Mouse (Mus musculus) midbrain, postnatal 0 days (tissue): Measurements from ENCODE around the gene Tiam1. TPM values are rescaled to one million over a fixed set of nuclear protein-coding genes. Genes with fewer than 3 reads are reported as not detected.

Experiments
- ATAC-seq: fragments of 200-750 bp; cut with Nextera tagmentation; 2 replicates; pipeline ENCODE4 v1.8.0; 2017; ENCODE audit warnings: moderate number of reproducible peaks, mild to moderate bottlenecking, moderate TSS enrichment, moderate library complexity; ENCODE audit not compliant: low FRiP score
- DNase-seq: peaks from one replicate; pipeline ENCODE4 v3.0.0-alpha.2; 2015; ENCODE audit warnings: low spot score
- H3K27ac ChIP-seq: fragments of 300-500 bp; sonication (generic); 2 replicates; pipeline ENCODE4 v1.5.1; 2014; ENCODE audit warnings: low read depth, mild to moderate bottlenecking, low read length, mixed read lengths
- H3K27me3 ChIP-seq: fragments of 300-500 bp; sonication (generic); 2 replicates; pipeline ENCODE4 v1.6.1; 2014; ENCODE audit warnings: low read length, control low read depth, mixed read lengths; ENCODE audit not compliant: insufficient read depth
- H3K36me3 ChIP-seq: fragments of 300-500 bp; sonication (generic); 2 replicates; pipeline ENCODE4 v1.6.1; 2014; ENCODE audit warnings: low read length, control low read depth, mixed read lengths; ENCODE audit not compliant: insufficient read depth
- H3K4me1 ChIP-seq: fragments of 300-500 bp; sonication (generic); 2 replicates; pipeline ENCODE4 v1.6.1; 2014; ENCODE audit warnings: mild to moderate bottlenecking, control low read depth, antibody characterized with exemption, low read length, mixed read lengths; ENCODE audit not compliant: insufficient read depth
- H3K4me2 ChIP-seq: fragments of 300-500 bp; sonication (generic); 2 replicates; pipeline ENCODE4 v1.6.1; 2014; ENCODE audit warnings: low read depth, mild to moderate bottlenecking, low read length, mixed read lengths; ENCODE audit not compliant: poor library complexity, severe bottlenecking
- H3K4me3 ChIP-seq: fragments of 300-500 bp; sonication (generic); 2 replicates; pipeline ENCODE4 v1.5.1; 2014; ENCODE audit warnings: low read depth, mild to moderate bottlenecking, low read length, moderate library complexity
- H3K9ac ChIP-seq: fragments of 300-500 bp; sonication (generic); replicated peaks from 2 replicates; pipeline ENCODE4 v1.6.1; 2014; ENCODE audit warnings: mild to moderate bottlenecking, low read length, moderate library complexity, mixed read lengths; ENCODE audit not compliant: poor library complexity, severe bottlenecking
- H3K9me3 ChIP-seq: fragments of 300-500 bp; sonication (generic); 2 replicates; pipeline ENCODE4 v1.6.1; 2016; ENCODE audit warnings: low read length, control low read depth
- CTCF ChIP-seq: IDR thresholded peaks from 2 replicates; pipeline ENCODE4 v1.5.1; 2016; ENCODE audit warnings: antibody characterized with exemption, mild to moderate bottlenecking
- WGBS: fragments of 180-500 bp; shearing (Covaris S2); extraction: QIAGEN DNeasy Blood & Tissue Kit; methylation state at CpG from one replicate; pipeline ENCODE4 v1.1.7; 2014; 5-methylcytosine and 5-hydroxymethylcytosine counted together
- polyA plus RNA-seq: library from polyadenylated mRNA; unstranded; fragments of >200 nt; fragmentation: Nextera tagmentation; extraction: Ambion mirVana; gene quantifications from 2 replicates; pipeline ENCODE4 v1.2.1, GENCODE M21; 2015
- total RNA-seq: library from RNA; depleted of rRNA; stranded (reverse); fragments of >200 nt; gene quantifications from 2 replicates; pipeline ENCODE4 v1.2.3, GENCODE M21; 2014

Gene Tiam1
- total and polyA plus RNA-seq, 2 experiments from 2014 or later: 17.6 to 26.9 TPM

DNA sequence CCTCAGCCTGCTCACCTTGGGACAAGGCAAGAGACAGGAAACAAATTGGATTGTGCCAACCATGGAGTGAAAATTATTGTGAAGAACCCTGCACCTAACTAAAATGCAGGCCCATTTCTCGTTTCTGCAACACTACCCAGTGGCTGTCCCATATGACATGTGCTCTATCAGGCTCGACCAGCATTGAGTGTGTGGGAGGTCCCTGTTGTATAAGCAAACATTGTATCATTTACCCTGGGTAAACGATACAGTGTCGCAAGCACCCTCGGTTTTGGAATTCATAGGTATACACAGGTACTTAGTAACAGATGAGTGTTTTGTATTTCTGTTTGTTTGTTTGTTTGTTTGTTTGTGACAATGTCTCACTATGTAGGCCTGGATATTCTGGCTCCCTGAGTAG, 357.8 kb downstream of the Tiam1 start:
- Histone ChIP-seq H3K4me2 (no peak overlapping the region), H3K9ac (no peak overlapping the region), H3K9me3 (no peaks in the 10 kb centered on the region), H3K36me3 (peaks cover 1% of the 10 kb centered on the region; the same call in 1 of the 2 replicates), H3K27ac (no peak overlapping the region), H3K4me1 (no peaks in the 10 kb centered on the region), H3K4me3 (no peak overlapping the region), H3K27me3 (no peaks in the 10 kb centered on the region)
- no peak for TF ChIP-seq CTCF
- WGBS: 89% methylated on average over 5 of the region's 5 CpGs
- DNase-seq (no peak), ATAC-seq (0 out of 2 replicates have a peak, but pooled peaks have one; percentile 16)

DNA sequence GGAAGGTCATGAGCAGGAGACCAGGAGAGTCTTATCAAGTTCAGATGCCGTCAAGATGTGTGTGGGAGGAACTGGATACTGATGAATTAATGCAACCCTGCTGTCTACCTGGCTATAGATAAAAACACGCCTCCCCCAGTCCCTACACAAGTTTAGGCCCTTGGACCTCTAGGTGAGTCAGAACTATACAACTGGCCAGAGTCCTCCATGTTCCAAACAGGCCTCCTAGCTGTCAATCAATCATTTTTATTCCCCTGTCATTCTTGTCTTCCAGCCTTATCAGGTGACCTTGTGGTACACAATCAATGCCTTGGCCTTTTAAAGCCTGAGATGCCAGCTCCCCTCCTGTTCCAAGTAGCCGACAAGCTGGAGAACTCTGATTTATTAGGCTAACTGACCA, 363.9 kb downstream of the Tiam1 start:
- Histone ChIP-seq H3K27me3 (no peaks in the 10 kb centered on the region), H3K27ac (no peak overlapping the region), H3K9me3 (no peaks in the 10 kb centered on the region), H3K4me2 (no peak overlapping the region), H3K4me3 (no peak overlapping the region), H3K9ac (no peak overlapping the region), H3K36me3 (no peaks in the 10 kb centered on the region), H3K4me1 (no peaks in the 10 kb centered on the region)
- TF ChIP-seq CTCF: no peak
- ATAC-seq (no peak), DNase-seq (no peak)
- 90% methylated on average over 3 of the region's 3 CpGs for WGBS

DNA sequence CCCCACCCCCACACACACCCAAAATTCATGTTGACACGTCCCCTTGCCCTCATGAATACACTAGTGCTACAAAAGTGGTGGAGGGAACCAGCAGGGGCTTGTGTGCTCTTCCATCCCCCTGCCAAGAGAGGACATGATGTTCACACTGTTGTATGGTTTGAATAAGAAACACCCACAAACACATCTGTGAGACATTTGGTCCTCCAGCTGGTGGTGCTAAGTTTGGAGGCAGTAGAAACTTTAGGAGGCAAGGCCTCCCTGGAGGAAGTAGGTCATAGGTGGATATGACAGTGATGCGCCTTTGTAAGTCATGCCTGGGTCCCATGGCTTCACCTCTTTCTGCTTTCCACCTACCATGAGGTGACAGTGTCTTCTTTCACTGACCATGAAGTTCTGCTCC, 366.1 kb downstream of the Tiam1 start:
- Histone ChIP-seq H3K27me3 (no peaks in the 10 kb centered on the region), H3K4me1 (no peaks in the 10 kb centered on the region), H3K36me3 (no peaks in the 10 kb centered on the region), H3K27ac (no peak overlapping the region), H3K9ac (no peak overlapping the region), H3K9me3 (no peaks in the 10 kb centered on the region), H3K4me2 (no peak overlapping the region), H3K4me3 (no peak overlapping the region)
- WGBS: 88% methylated on average over 2 of the region's 2 CpGs
- DNase-seq (no peak), ATAC-seq (no peak)
- no peak for TF ChIP-seq CTCF

DNA sequence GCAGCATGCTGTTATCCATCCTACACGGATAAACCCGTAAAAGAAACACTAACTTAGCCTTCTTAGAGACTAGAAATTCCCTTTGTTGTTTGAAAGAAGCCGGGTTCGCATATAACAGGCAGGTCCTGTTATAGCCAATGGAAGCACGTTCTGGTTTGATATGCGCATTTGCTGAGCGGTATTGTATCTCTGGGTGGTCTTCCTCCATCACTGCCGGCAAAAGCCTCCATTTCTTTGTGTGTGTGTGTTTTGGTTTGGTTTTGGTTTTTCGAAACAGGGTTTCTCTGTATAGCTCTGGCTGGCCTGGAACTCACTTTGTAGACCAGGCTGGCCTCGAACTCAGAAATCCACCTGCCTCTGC, 369.0 kb downstream of the Tiam1 start:
- Histone ChIP-seq H3K4me2 (peak overlapping the region; percentile 72), H3K4me1 (no peaks in the 10 kb centered on the region), H3K4me3 (peak overlapping the region; percentile 30), H3K36me3 (no peaks in the 10 kb centered on the region), H3K9ac (no peak overlapping the region; the same call in 1 of the 2 replicates), H3K27me3 (no peaks in the 10 kb centered on the region), H3K27ac (no peak overlapping the region), H3K9me3 (peaks cover 8% of the 10 kb centered on the region; the same call in 1 of the 2 replicates)
- DNase-seq: no peak
- 22% methylated on average over 10 of the region's 10 CpGs for WGBS
- ATAC-seq: no peak
- TF ChIP-seq CTCF: no peak

DNA sequence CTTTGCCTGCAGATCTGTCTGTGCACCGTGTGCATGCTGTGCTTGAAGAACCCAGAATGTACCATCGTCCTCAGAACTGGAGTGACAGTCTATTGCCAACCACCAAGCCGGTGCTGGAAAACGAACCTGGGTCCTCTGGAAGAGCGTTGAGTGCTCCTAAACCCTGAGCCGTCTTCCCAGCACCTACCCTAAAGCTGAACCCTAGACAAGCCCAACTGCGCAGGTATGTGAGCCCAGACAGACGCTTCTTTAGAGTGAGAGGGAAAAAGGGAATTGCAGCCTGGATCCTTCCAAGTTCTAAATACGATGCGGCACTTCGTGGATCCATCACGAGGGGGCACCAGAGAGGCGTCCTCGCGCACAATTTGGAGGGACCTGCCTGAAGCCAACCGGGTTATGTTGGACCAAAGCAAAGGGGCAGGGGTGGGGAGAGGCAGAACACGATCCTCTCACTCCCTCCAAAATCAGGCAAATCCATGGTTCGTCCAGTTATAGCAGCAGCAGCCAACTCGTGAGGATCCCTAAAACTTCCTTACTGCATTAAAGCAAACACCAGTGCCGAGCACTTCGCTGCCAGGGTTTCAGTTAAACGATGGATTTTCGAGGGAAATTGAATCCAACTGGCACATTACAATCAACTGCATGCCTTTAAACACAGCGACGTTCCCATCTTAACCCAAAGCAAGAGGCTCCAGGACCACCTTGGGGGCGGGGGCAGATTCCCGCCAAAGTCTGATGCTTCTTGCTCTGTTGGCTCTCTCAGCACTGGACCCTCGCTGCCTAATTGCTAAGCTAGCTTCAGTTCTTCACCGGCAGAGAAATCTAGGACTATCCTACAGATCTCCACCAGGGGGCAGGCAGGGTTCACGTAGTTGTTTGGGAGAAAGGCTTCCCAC, 369.7 kb downstream of the Tiam1 start:
- no peaks in the 10 kb centered on the region for H3K4me1 ChIP-seq
- H3K27ac ChIP-seq: peak overlapping the region; percentile 44
- no peaks in the 10 kb centered on the region for H3K27me3 ChIP-seq
- peak; percentile 94 for DNase-seq
- H3K9me3 ChIP-seq: peaks cover 11% of the 10 kb centered on the region; the same call in 1 of the 2 replicates
- H3K36me3 ChIP-seq: no peaks in the 10 kb centered on the region
- H3K4me3 ChIP-seq: peak overlapping the region; percentile 30
- peak; percentile 87 for ATAC-seq
- peak overlapping the region; percentile 14; the same call in 1 of the 2 replicates for H3K9ac ChIP-seq
- H3K4me2 ChIP-seq: peak overlapping the region; percentile 72
- WGBS: 11% methylated on average over 30 of the region's 30 CpGs
- TF ChIP-seq CTCF: peak; percentile 94

DNA sequence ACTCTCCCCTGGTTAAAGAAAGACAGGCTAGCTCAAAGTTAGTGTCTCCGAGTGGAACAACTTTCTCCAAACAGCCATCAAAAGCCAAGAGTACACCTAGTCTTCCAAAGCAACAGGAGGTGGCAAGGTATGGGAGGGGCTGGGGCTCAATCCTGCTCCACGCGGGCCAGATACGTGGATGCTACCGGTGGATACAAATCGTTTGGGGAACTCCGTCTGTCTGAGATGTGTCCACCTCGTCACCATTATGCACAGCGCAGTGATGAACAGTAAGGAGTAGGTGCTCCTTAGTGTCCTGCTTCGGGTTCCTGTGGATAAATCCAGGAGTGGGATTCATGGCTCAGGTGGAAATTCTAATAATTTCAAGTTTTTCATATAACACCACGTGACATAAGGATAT, 377.6 kb downstream of the Tiam1 start:
- H3K9me3 ChIP-seq: peaks cover 12% of the 10 kb centered on the region; the same call in 1 of the 2 replicates
- H3K9ac ChIP-seq: no peak overlapping the region
- no peak for DNase-seq
- H3K4me1 ChIP-seq: no peaks in the 10 kb centered on the region
- no peak overlapping the region for H3K27ac ChIP-seq
- H3K27me3 ChIP-seq: no peaks in the 10 kb centered on the region; the same call in 1 of the 2 replicates
- no peak overlapping the region for H3K4me2 ChIP-seq
- ATAC-seq: no peak
- TF ChIP-seq CTCF: no peak
- no peak overlapping the region for H3K4me3 ChIP-seq
- WGBS: 81% methylated on average over 11 of the region's 11 CpGs
- no peaks in the 10 kb centered on the region for H3K36me3 ChIP-seq
